Mouse (Mus musculus): Measurements from ENCODE around the gene Rexo4.

GRCm38 (mm10) chr2:26973960-26974359, 9.8 kb upstream of the Rexo4 start:
- TF ChIP-seq MAFK (IDR thresholded peaks at IDR 0.05; ENCODE audit: insufficient read depth, low read depth, low read length) = no peak
- TF ChIP-seq CHD2 (IDR thresholded peaks at IDR 0.05; ENCODE audit: low read depth, low read length) = no peak
- TF ChIP-seq ZNF384 (IDR thresholded peaks at IDR 0.05; ENCODE audit: low read depth, low read length) = no peak
- no peak for TF ChIP-seq HCFC1 (IDR thresholded peaks at IDR 0.05; ENCODE audit: borderline replicate concordance, insufficient read depth, low read length)
